Mouse (Mus musculus) embryo, embryonic 11.5 days (tissue): Measurements from ENCODE around the gene Ceacam11.
"Not testable (repeated sequence)": the region's sequence is repeated elsewhere in the genome, so short reads cannot be mapped to it uniquely, and the experiment has no call there.

Experiments used
- DNase-seq: peaks from one replicate; pipeline ENCODE4 v3.0.0-alpha.2; 2012; ENCODE audit warnings: low read depth, low spot score

Ceacam11 gene

DNA sequence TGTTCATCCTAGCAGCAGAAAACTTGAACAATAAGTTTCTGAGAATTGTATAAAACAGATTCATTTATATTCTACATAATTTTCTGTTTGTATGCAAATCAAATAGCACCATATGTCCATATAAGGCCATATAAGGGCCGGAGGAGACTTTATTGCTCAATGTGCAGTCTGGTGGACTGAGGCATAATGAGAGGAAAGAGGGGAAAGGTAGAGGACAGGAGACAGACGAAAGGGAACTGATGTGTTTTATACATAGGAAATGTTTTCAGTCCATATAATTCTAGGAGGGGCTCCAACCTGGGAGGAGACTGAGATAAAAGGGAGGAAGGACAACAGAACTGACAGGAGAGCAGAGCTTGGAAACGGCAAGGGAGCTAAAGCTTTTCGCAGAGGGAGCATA lies at the start of gene Ceacam11:
Gene Ceacam11, plus strand, starts transcription at position 301 of the 400 bp plus-strand sequence.
- no peak for DNase-seq

DNA sequence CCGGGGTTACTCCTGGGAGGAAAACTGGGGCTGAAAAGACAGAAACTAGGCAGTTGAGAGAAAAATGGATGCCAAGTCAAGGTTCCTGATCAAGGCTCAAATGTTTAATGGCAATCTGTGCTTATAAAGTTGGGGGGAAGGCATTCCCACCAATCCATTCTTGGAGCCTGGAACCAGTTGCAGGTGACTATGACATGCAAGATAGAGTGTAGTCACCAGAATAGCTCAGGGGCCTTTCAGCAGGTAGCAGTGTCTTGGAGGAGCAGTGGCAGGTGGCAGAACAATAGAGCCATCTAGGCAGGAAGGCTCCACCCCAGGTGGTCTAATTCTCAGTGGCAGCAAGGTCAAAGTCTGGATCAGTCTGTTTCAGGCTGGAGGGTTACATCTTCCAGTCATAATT lies 29.2 kb downstream of the Ceacam11 start:
- not testable (repeated sequence) for DNase-seq

DNA sequence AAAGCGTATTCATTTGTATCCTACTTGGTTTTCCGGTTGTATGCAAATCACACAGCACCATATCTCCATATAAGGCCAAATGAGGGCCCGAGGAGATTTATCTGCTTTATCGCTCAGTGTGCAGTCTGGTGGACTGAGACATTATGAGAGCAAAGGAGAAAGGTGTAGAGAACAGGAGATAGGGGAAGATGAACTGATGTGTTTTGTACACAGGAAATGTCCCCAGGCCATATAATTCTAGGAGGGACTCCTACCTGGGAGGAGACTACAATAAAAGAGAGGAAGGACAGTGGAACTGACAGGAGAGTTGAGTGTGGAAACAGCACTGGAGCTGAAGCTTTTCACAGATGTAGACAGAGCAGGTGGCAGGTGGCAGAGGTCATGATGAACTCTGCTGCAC lies 37.7 kb downstream of the Ceacam11 start, which contains the start of gene Ceacam13:
Gene Ceacam13, plus strand, starts transcription at position 301 of the 400 bp plus-strand sequence.
- DNase-seq = no peak
